Mouse (Mus musculus) cerebellum, adult 18-20 months (tissue): Measurements from ENCODE around the gene Odf3b.
A peak's percentile ranks its signal among the peaks of the same experiment; 100 is the strongest.

ENCODE experiments used
- DNase-seq, 2 experiments: peaks; one replicate each; pipeline ENCODE4 v3.0.0; 2021

Gene Odf3b

DNA sequence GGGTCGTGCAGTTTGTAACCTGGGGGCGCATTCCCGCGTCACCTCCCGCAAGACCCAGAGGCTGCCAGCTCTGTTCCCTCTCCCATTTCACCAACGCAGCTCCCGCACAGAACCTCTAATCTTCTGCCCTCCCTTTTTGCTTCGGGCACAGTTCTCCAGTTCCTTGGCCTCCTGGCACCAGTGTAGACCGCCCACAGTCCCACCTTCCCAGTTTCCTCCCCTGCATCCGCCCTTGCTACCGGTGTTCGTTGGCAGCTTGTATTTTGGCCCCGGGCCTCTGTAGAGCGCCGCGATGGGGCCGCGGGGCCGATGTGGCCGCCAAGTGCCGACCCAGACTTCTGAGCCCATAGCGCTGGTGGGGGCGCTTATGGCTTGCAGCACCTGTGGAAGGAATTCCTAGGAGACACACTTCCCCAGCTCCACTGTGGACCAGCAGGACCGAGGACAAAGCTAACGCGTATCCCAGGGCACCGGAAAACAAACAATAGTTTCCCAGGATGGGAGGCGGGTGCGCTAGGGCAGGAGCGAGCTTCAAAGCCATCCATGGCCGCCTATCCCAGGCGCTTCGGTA, at the start of gene Odf3b:
Odf3b (minus strand) TSS at position 452 of the 571 bp plus-strand sequence.
- DNase-seq: peak; percentile 86 to 89

DNA sequence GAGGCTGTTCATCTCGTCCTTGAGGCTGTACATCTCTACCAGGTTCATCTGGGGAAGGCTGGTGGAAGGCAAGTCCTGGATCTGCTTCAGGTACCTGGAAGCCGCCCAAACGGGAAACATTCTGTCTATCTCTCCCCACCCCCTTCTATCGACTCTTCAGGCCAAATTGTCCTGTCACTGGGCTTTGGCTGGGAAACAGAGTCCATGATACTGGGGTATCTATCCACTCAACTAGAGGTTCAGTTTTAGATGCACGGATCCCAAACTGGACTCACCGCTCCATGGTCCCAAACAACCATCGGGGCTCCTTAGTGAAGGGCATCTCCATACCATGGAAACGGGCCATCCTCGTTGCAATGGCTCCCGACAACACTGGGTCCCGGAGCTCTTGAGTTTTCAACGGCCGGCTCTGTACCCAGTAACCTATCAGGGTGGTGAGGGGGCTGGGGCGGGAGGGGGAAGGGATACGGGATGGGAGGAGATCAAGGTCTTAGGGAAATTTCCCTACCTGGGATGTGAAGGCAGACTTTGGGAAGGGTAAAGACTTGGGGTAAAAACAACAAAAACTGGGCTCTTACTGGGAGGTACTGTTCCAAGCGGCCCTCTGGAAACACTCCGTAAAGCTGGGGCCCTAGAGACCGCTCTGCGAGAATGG, 49.2 kb upstream of the Odf3b start:
- peak in 1 of 2 experiments; percentile 29 for DNase-seq

DNA sequence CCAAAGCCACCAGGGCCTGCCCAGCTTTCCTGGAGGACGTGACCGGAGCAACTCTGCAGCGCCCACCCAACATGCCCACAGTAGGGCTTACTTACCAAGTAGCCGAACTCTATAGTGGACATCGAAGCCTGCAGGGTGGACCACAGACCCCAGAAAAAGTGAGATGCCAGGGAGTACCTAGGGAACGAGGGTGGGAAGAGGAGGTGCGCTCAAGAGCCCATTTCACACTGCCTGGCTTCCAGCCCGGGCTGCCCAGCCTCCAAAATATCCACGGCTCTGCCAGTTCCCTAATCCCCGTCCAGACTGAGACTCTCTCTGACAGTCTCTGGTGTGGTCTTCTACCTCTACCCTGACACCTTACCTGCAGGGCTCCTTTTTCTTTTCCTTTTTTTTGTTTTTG, 47.6 kb upstream of the Odf3b start:
- DNase-seq: peak in 1 of 2 experiments; percentile 5

DNA sequence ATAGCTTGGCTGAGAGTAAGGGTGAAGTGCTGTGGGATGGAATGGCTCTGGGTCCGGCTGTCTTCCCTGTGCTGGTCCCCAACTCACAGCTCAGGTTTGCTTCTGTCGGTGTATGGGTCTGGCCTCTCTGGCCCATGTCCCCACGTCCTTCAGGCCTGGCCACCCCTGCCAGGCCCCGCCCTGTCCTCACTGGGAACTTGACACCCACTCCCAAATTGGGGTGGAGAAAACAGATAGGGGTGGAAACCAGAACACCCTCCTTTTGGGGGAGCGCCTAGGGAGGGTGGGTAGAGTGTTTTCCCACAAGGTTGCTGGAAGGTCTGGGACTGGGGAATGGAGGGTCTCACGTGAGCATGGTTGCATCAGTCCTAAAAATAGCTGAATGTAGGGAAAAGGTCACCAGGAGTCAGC, 46.6 kb upstream of the Odf3b start, which contains the start of gene Cpt1b:
Cpt1b (minus strand) TSS at position 153 of the 411 bp plus-strand sequence.
- peak in 1 of 2 experiments; percentile 10 for DNase-seq

DNA sequence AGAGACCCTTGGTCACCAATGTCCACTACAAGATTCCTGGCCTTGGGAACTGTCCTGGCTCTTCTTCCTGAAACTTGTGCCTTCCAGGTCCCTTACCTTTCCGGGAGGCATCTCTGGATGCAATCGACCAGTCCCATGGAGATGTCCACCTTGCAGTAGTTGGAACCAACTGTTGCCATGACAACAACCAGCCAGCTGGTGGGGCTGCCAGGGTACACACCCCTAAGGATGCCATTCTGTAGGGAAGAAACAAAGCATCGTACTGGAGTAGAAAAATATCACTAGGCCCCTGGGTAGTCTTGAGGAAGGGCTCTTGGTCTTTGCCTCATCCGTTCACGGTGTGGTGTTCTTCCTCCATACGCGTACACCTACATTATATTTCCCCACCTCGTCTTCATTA, 45.5 kb upstream of the Odf3b start:
- peak in 1 of 2 experiments; percentile 10 for DNase-seq

DNA sequence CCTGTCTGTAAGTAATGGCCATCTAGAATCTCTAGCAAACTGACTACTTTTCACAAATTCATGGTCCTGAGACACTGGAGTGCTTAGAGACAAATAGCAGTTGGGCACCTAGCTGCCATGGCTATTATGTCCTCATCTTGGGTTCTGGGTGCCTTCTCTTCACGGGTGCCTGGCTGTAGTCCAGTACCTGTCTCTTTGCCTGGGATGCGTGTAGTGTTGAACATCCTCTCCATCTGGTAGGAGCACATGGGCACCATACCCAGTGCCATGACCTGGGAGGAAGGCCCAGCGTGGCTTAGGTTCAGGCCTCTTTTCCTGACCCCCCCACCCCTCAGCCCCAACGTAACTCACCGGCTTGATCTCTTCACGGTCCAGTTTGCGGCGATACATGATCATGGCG, 42.9 kb upstream of the Odf3b start:
- DNase-seq: peak; percentile 47 to 48

DNA sequence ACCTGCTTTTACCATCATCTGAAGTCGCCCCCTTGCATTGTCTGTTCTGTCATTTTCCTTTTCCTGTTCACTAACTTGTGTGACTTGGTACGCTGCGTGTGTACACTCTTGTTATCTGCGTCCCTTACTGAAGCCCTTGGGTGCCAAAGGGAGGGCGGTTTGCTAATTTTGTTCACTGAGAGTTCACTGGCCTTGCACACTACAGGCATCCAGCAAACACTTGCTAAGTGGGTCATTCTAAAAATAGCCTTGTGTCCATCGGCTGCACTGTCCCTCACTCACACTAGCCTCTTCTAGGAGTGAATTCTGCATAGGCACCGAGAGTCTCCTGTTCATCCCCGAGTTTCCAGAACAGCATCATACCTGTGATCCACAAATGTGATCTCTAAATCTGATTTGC, 36.2 kb upstream of the Odf3b start:
- peak; percentile 34 to 42 for DNase-seq

DNA sequence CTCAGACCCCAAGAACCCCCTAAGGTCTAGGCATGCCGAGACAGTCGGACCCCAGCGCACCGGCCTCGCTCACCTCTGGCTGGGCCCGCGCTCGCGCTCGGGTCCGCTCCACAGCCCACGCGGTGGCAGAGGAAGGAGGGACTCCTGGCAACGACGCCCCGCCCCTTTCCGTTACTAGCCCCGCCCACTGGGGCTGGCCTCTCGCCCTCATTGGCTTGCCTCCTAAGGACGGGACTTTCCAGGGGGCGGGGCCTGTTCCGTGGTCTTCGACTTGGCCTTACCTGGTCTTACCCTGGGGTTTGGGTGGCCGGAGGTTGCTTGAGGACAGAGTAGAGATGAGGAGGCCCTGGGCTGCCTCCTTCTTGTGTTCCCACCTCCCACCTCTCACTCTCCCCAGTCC, 31.0 kb upstream of the Odf3b start, which contains the start of gene Syce3:
Syce3 (minus strand) TSS at position 386 of the 400 bp plus-strand sequence.
- peak in 1 of 2 experiments; percentile 14 for DNase-seq

DNA sequence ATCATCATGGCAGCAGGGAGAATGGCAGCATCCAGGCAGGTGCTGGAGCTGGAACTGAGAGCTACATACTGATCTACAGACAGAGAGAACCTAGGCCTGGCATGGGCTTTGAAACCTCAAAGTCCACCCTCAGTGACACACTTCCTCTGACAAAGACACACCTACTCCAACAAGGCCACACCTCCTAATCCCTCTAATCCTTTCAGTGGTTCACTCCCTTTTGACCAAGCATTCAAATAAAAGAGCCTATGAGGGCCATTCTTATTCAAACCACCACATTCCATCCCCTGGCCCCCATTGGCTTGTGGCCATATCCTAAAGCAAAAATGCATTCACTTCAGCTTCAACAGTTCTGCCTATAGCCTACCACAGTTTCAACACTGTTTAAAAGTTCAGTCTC, 27.6 kb upstream of the Odf3b start:
- no peak for DNase-seq

DNA sequence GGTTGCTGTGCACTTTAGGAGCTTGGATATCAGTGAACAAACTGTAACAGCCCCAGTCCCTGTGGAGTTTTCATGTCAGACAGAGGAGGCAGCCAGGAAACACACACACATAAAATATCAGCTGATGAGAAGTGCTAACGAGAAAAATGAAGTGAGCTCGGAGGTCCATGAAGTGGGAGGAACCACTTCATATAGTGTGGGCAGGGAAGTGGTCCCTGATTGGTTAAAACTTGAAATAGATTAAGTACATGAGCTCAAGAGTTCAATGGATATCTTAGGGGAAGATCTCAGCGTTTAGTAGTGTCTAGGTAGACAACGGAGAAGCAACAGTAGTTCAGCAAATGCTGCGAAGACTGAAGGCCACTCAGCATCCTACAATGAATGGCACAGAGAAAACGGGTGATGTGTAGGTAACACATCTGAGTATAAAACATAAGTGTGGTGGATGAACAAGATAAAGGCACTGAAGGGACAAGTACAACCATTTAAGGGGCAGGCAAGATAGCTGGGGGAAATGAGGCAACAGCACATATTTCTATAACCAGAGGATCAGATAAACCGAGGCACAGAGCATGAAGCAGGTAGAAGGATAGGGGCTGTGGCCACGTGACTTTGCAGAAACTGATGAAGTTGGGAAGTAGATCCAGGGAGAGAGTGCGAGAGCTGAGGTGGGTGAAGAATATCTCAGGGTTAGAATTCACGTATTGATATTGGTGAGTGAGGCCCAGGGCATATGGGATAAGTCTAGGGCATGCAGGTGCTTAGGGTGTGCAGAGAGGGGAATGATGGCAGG, 25.9 kb upstream of the Odf3b start:
- DNase-seq: no peak

DNA sequence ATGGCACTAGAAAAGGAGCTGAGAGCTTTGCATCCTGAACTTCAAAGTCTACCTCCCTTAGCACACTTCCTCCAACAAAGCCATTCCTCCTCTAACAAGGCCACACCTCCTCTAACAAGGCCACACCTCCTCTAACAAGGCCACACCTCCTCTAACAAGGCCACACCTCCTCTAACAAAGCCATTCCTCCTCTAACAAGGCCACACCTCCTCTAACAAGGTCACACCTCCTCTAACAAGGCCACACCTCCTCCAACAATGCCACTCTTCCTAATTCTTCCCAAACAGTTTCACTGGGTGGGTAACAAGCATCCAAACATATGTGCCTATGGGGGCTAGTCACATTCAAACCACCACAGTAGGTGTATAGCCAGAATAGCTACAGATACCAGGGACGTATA, 23.4 kb upstream of the Odf3b start:
- no peak for DNase-seq

DNA sequence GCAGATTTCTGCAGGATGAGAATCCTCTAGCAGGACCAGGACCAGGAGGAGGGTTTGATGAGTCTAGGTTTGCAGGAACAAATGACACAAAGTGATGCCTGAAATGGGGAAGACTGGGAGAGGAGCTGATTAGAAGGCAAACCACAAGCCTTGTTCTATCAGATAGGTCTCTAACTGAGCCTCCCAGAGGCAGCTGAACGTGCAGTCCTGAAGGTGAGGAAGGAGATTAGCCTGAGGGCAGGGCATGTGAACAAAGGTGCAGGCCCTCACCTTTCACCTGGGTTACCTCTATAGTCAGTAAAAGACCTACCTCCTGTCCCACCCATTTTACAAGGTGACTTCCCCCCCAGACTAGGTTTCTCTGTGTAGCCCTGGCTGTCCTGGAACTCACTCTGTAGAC, 20.6 kb upstream of the Odf3b start:
- DNase-seq: no peak

DNA sequence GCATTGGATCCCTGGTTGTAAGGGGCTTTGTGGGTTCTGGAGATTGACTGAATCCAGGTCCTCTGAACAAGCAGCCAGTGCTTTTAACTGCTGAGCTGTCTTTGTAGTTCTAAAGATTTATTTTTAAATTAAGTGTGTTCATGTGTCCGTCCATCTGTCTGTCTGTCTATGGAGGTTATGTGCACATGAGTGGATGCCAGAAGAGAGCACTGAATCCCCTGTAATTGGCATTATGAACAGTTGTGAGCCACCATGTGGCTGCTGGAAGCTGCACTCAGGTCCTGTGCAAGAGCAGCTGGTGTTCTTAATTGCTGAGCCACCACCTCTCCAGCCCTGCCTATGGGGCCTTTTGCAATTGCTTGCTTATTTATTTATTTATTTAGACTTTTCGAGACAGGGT, 19.1 kb upstream of the Odf3b start:
- peak in 1 of 2 experiments; percentile 10 for DNase-seq

DNA sequence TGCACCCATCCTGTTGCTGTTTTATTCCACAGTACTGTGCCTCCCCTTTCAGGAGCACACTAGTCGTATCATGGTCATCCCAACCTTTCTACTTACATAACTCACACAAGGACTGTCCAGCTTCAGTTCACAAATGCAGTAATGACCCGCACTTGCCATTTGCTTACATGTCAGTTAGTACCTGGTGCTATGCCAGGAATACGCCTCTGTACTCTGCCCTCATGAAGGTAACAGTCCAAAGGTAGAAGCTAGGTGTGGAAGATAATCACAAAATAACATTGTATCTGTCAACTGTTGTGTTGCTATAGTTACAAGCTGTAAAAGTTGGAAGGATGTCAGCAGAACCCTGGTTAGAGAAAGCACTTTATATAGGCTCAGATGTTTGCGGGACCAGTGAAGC, 17.8 kb upstream of the Odf3b start:
- DNase-seq: no peak

DNA sequence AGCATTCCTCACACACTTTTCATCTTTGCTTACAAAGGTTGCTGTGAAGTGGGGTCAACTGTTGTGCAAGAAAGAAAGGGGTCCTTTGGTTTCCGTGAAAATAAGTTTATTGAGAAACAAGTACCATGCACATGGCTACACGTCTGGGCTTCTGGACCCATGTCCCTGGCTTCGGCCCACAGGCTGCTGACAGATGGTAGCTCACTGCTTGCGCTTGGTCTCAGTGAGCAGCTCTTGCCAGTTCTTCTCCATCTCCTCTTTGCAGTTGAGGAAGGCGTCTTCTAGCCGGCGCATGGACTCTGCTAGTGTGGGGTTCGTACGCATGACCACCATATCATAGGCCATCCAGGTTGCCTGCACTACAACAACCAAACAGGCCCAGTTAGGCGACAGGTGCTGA, 11.0 kb upstream of the Odf3b start:
- peak; percentile 55 to 65 for DNase-seq

DNA sequence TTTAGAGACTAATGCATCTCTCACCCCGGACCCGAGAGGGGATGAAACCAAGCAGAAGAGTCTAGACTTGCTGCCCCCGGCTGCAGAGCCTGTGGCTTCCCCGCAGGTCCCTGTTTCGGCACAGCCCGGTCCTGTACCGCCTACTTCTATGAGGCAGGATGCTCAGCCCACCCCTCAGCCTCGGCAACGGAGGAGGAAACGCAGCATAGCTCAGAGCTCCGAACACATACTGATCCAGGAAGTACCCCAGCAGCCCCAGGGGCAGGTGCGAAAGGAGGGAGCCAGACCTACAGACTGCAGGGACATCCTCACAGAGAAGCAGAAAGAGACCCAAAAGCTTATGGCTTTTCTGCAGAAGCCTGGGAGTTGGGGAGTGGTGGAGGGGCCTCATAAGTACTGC, 8.0 kb upstream of the Odf3b start:
- no peak for DNase-seq

DNA sequence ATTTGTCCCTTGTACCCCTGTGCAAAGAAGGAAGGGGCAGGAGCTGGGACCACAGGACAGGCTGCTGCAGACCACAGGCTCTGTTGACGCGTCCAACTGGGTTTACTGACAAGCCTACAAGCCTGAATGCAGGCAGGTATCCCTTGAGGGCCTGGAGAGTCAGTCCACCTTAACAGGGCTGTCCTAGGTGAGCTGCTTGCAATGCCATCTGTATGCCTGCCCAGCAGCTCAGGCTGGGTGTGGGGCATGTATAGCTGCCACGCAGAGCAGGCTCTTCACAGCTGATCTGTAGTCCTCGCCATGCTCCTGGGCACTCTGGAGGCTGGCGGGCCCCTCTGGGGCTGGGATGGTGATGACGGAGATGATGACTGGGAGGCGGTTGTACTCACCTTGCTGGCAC, 5.5 kb upstream of the Odf3b start, which contains the start of gene Klhdc7b:
Klhdc7b (plus strand) TSS at position 301 of the 400 bp plus-strand sequence.
- DNase-seq: no peak

DNA sequence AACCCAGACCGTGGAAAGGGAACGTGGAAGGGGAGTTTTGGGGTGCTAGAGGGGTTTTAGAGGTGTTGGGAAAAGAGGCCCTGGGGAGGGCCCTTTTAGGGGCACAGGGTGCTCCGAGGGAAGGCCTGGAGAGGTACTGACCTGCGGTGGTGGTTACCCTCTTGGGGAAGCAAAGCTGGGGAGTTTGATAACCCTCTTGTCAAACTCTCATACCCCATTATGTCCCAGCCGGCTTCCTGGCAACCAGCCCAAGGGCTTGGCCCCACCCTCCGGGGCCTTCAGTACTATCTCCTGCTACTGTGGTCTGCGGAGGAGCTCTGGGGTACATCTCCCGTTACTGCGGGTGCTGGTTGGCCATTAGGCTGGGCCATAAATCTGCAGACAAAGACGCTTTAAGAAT, 347 bp upstream of the Odf3b start:
- DNase-seq: peak; percentile 61 to 69

DNA sequence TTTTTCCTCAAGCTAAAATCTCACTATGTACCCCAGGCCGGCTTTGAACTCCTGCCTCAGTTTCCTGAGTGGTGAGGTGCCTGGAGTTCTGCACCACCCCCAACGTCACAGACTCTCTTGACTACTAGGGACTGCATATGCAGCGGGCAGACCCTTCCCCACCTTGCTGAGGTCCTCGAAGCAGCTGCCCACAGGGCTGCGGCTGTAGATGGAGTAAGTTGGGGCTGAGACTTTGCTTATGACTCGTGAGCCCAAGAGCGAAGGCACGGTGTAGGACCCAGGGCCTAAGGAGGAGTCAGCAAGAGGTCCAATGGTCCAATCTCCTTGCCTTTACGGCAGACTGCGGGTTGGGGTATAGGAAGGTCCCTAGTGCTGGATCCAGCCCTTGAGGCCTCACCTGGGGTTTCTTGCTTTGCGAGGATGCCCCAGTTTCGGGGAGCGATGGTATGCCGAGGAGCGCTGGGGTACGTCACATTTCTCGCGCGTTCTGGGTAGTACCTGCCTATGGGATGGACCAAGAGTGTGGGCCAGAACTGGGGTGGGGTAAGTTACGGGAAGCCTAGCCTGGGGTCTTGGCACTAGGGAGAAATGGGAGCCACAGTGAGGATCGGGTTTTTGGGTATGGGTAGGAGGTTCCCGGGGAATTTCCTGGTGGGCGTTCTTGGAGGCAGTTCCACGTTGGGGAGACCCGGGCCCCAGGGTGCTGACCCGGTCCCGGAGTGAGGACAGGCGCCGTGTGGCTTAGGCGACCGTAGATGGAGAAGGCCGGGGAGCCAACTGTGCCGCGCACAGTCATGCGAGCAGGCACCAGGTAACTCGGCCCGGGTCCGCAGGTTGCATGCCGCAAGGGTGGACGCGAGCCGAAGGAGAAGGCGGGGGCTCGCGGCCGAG, 899 bp downstream of the Odf3b start:
- peak in 1 of 2 experiments; percentile 57 for DNase-seq

DNA sequence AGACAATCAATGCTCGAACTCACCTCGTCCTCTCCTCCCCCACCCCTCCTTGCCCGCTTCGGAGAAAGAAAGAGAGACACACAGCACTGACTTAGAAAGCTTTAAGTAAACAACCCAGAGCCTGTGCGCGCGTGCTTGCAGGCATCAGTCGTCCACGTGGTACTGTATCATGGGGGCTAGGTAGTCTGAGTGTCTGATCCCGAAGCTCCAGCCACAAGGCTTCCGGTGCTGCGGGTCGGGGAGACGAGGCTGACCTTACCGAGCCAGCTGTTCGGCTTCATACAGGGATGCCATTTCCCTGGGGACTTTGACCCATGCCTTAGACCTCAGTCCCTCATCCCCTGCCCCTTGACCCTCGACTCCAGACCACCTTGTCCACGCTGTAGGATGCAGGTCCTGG, 1.7 kb downstream of the Odf3b start:
- peak in 1 of 2 experiments; percentile 39 for DNase-seq

DNA sequence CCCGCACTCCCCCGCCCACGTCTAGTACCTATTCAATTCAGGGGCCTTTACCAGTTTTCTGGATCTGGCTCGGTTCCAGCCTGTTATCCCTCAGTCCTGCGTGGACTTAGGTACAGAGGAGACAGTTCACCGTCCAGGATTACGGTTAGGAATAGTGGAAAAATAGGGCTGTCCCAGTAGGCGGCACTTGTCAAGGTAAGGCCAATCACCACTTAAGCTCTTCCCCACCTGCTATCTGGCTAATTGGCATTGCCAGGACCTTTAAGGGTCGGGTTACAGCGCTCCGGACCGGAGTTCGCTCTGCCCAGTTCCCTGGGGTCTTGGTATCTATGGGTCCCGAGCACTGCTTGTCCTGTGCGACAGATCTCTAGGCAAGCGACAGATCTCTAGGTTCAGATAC, 2.1 kb downstream of the Odf3b start, which contains the start of gene Tymp:
Tymp (minus strand) TSS at position 83 of the 400 bp plus-strand sequence.
- DNase-seq: peak in 1 of 2 experiments; percentile 31

DNA sequence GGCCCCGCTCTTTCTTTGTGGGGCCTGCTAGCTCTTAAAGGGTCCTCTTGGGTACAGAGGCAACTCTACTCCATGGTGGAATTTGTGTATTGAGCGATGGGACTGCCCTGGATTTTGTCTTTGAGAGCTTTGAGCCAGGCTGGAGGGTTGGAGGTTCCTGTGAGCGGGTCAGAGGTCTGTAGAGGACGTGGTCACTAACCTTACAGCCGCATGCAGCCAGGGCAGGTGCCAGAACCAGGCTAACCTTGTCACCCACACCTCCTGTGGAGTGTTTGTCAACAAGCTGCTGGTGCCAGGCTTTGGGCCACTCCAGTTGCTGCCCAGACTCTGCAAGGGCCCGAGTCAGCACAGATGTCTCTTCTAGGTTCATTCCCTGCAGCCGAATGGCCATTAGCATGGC, 3.0 kb downstream of the Odf3b start:
- DNase-seq: peak in 1 of 2 experiments; percentile 22
